Mouse (Mus musculus) ES-Bruce4 (cell line): ENCODE data around the gene Atp11a.

Experiments
- CTCF ChIP-seq: IDR thresholded peaks from one replicate; pipeline ENCODE4 v1.8.1; 2011; ENCODE audit warnings: low read depth, low read length
- POLR2A ChIP-seq: IDR thresholded peaks from one replicate; pipeline ENCODE4 v1.8.1; 2011; ENCODE audit warnings: low read length; ENCODE audit not compliant: insufficient read depth

DNA sequence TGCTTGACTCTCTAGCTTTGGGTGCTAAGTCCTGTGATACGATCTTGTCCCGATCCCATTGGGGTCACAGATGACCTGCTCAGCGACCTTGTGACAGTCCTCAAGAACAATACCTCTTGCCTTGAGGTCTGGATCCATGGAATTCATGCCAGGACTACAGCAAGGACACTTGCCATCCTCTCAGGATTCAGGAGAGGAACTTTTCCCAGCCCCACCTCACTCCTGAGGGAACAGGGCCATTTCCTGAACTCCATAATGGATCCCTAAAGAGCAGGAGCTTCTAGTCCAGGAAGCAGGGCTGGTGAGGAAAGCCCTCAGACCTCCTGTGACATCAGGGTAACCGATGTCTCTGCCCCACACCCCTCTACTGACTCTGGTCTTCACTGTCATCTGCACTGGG, 150.9 kb downstream of the Atp11a start:
- no peak for TF ChIP-seq CTCF
- no peak for TF ChIP-seq POLR2A
